Mouse (Mus musculus): ENCODE measurements at regions not wholly inside any gene's neighbourhood (a gene's known extent, or its start where the extent isn't known, plus 50 kb on each side); places are given as distances from the start of the nearest gene placed in this dataset.

DNA sequence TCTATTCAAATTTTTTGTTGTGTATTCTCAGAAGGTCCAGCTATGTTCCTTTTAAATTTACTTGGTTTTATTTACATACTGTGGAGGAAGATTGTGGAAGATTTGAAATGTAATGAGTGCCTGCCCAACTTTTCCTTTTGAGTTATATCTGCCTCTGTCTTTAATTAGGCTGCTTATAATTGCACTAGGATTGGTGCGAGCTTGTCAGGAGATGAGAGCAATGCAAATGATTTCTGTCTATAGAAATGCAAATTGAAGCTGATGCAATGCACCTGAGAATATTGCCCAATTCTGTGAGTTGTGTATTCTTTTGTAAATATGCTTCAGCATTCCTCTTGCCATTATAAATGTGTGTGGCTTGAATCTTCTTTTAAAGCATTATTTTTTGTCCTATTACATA, 257.4 kb downstream of the Fam198b start:
- TF ChIP-seq CTCF (IDR thresholded peaks at IDR 0.05; ENCODE audit: low read depth) (no peak), EP300 (IDR thresholded peaks at IDR 0.05; ENCODE audit: low read depth) (no peak)

Measured in liver, embryonic 14.5 days (tissue).